Mouse (Mus musculus): ENCODE measurements around the gene Tipin. TPM values are rescaled to one million over a fixed set of nuclear protein-coding genes. Genes with fewer than 3 reads are reported as not detected.

Tipin gene
- total RNA-seq (2023): 25.6 to 28.5 TPM (median 27.9 TPM) in 4 replicates

DNA sequence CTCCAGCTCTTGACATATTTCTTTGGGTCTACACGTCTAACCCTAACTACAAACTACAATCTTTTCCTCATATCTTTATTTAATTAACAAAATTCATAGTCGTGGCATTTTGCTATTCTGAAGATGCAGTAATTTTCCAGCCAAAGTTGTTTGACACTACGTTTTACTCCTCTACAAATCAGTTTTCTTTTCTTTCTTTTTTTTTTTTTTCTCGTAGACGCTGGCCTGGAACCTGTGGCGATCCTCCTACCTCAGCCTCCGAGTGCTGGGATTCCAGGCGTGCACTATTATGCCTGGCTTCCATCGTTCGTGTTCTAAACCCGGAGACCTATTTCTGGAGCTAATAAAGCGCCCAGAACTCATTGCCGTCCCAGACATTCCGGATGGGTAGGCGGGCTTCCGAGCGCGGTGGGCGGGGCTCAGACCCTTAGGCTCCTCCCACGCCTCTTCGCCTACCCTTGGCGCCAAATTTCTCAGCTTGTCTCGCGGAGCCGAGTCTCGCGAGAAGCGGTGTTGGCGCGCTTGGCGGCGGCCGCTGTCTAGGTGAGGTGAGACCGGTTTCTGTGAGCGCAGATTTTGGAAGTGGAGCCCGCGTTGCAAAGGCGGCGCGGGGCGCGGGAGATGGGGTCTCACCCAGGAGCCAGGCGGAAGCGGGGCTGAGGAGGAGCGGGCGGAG, at the start of gene Tipin:
TSS of gene Tipin (plus strand) at position 477 of the 676 bp plus-strand sequence.

DNA sequence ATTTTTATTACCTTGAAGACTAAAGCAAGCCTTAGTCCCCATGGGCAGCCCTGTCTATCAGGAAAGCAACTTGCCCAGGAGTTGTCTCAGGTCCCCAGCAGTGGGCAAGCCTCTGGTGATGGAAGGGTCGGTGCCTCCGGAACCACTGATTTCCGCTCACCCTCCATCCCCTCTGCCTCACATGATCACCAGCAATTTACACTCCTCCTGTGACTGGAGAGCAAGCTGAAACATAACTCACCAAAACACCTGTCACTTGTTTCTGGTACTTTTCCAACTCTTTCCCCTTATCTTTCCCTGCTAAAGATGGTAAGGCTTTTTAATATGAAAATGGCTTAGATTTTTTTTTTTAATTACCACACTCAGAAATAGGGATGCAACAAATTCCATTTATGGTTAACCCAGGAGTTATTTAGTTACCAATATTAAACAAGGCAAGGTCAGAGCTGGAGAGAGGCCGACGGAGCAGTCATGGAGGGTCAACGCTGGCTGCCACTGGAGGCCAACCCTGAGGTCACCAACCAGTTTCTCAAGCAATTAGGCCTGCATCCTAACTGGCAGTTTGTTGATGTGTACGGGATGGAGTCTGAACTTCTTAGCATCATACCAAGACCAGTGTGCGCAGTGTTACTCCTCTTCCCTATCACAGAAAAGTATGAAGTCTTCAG, 46.5 kb upstream of the Tipin start, which contains the start of gene Uchl4:
TSS of gene Uchl4 (plus strand) at position 434 of the 668 bp plus-strand sequence.

DNA sequence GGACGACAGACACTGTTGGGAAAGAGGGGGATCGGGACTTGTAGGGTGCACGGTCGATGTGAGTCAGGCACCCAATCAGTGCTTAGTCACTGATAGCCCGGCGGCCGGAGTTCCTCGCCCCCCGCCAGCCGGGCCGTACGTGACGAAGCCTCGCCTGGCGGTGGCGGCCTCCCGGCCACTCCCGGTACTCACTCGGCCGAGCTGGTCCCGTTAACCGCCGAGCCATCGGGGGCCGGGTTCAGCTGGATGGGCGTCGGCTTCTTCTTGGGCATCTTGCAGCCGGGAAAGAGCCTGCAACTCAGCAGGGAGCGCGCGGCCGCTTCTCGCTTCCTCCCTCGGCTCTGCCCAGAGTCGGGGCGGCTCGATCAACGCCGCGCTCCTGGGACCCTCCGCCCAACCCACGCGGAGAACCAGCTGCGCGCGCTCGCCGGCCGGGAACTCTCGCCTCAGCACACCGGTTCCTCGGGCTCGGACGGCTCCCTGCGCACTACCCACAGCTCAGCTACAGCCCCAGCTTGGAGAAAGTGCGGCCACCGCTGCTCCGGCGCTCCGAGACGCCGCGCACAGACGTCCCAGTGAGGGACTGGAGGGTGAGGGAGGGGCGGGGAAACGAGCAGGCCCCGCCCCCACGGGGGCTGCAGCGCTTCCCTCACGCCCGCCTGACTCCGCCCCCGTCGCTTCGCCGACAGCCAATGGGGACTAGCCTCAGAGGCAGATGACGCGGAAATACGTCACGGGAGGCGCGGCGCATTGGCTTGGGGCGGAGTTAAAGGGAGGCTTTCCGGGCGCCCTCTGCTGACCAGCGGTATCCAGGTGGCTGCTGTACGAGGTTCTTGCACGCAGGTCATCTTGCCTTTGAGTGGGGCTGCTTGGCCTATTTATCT, 28.1 kb upstream of the Tipin start, which contains the start of gene Map2k1:
TSS of gene Map2k1 (minus strand) at position 611 of the 884 bp plus-strand sequence.

DNA sequence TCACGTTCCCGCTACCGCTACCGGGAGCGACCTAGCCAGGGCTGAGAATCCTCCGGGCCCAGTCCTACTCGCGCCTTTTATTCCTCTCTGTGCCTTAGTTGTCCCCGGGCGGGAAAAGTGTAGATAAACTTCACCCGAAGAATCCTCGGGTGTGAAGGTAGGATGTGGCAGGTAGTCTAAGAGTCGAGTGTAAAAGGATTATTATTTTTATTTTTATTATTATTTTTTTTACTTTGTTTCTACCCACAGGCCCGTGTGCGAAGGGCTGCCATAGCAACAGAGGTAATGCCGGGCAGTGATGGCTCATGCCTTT, 59.8 kb downstream of the Tipin start, which contains the start of gene Dis3l:
TSS of gene Dis3l (minus strand) at position 35 of the 313 bp plus-strand sequence.

Other genes starting within 250 kb of the Tipin start
- gene Lctl, start 164.4 kb upstream of the Tipin start, total RNA-seq (2023): not detected in 4 replicates
- 3.9 to 7.5 TPM (median 5.3 TPM) in 4 replicates for gene Zwilch, start 108.5 kb upstream of the Tipin start, total RNA-seq (2023)
- gene Rpl4, start 108.2 kb upstream of the Tipin start, total RNA-seq (2023): 1,803 to 1,818 TPM (median 1,809 TPM) in 4 replicates
- 19.4 to 22.4 TPM (median 20.7 TPM) in 4 replicates for gene Snapc5, start 102.3 kb upstream of the Tipin start, total RNA-seq (2023)
- gene Uchl4, start 46.4 kb upstream of the Tipin start, total RNA-seq (2023): 2.0 to 3.7 TPM (median 2.4 TPM) in 4 replicates
- 142 to 150 TPM (median 148 TPM) in 4 replicates for gene Map2k1, start 27.9 kb upstream of the Tipin start, total RNA-seq (2023)
- gene Dis3l, start 59.7 kb downstream of the Tipin start, total RNA-seq (2023): 22.3 to 23.7 TPM (median 23.4 TPM) in 4 replicates
- gene Megf11, start 104.0 kb downstream of the Tipin start, total RNA-seq (2023): not detected in 4 replicates